Mouse (Mus musculus): ENCODE data around the gene Tob1. TPM values are rescaled to one million over a fixed set of nuclear protein-coding genes. Genes with fewer than 3 reads are reported as not detected.

The Tob1 gene
- polyA plus RNA-seq, 2 experiments, result 7.5 to 8.3 TPM

DNA sequence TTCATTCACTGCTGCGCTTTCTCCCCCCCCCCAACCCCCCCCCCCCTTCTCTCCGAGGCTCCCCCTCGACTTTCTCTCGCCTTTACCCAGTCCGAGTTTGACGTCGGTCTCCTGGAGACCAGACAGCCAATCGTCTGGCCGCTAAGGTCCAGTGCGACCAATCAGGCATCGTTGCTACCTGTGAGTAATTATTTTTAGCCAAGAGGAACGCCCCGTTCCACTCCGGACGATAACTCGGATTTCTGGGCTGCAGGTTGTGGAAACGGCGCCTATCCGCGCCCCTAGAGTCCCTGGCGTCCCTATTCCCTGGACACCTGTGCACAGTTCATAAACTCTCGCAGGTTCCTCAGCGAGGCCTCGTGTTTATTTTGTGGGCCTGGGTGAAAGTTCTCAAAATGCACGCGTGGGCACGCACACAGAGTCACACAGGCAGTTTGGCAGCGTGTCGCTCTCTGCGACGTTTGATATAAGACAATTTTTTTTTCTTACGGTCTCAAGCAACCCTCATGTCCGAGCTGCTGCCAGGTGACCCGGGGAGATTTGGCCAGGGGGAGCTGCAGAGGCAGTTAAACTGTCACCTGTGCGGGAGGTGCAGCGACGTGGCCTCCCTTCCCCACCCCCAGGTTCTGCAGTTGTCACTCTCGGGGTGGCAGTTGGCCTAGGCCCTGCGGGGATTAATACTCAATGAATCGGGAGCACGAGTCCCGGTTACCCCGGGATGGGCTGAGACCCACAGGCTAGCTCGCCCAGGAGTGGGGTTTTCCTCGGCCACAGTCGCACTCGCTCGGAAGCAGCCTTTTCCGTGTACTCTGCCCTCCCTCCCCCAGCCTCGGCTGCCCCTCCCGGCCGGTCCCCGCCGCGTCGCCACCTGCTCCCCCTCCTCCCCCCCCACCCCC is 815 bp upstream of the Tob1 start:
- Histone ChIP-seq H3K4me1 (replicated peaks; ENCODE audit: control insufficient read depth in 2 of 2, insufficient read depth in 2 of 2, low read length in 1 of 2) (peaks cover 5 to 8% of the 10 kb centered on the region in 2 experiments; a peak in 2 of 4 replicates), H3K4me2 (ENCODE audit: low read depth) (peak overlapping the region; percentile 91), H3K9me3 (ENCODE audit: control insufficient read depth, low read length) (no peaks in the 10 kb centered on the region), H3K36me3 (replicated peaks; ENCODE audit: control insufficient read depth, insufficient read depth, low read depth) (peaks cover 8% of the 10 kb centered on the region), H3K9ac (replicated peaks) (peak overlapping the region; percentile 71), H3K27ac (peak overlapping the region; percentile 84), H3K4me3 (ENCODE audit: insufficient read depth in 1 of 2, low read depth in 2 of 2, low read length in 2 of 2) (peak overlapping the region; percentile 64 to 77), H3K27me3 (ENCODE audit: control insufficient read depth, insufficient read depth, low read length) (no peaks in the 10 kb centered on the region)
- WGBS (ENCODE audit: insufficient replicate concordance), result under 1% methylated on average over 43 of the region's 56 CpGs
- DNase-seq (ENCODE audit: low read depth in 3 of 3, low spot score in 3 of 3) (peak; percentile 89 to 93 (median 90)), ATAC-seq (ENCODE audit: insufficient read depth) (peak; percentile 66)
- TF ChIP-seq CTCF (IDR thresholded peaks at IDR 0.05; ENCODE audit: low read depth) (peak; percentile 11; the same call in 1 of the 2 replicates), EP300 (IDR thresholded peaks at IDR 0.05; ENCODE audit: low read depth) (no peak)

GRCm38 (mm10) chr11:94211651-94212488 is 616 bp downstream of the Tob1 start:
- Histone ChIP-seq H3K9me3 (ENCODE audit: control insufficient read depth, low read length) (no peaks in the 10 kb centered on the region), H3K4me3 (ENCODE audit: insufficient read depth in 1 of 2, low read depth in 2 of 2, low read length in 2 of 2) (peak overlapping the region; percentile 62 to 85), H3K4me1 (replicated peaks; ENCODE audit: control insufficient read depth in 2 of 2, insufficient read depth in 2 of 2, low read length in 1 of 2) (peaks cover 5 to 7% of the 10 kb centered on the region in 2 experiments; a peak in 2 of 4 replicates), H3K27me3 (ENCODE audit: control insufficient read depth, insufficient read depth, low read length) (no peaks in the 10 kb centered on the region), H3K27ac (peak overlapping the region; percentile 46), H3K4me2 (ENCODE audit: low read depth) (peak overlapping the region; percentile 69), H3K9ac (replicated peaks) (peak overlapping the region; percentile 80), H3K36me3 (replicated peaks; ENCODE audit: control insufficient read depth, insufficient read depth, low read depth) (peaks cover 8% of the 10 kb centered on the region)
- ATAC-seq (ENCODE audit: insufficient read depth) (peak; percentile 45), DNase-seq (ENCODE audit: low read depth in 3 of 3, low spot score in 3 of 3) (peak in 2 of 3 experiments; percentile 17 to 38)
- under 1% methylated on average over 55 of the region's 61 CpGs for WGBS (ENCODE audit: insufficient replicate concordance)
- TF ChIP-seq CTCF (IDR thresholded peaks at IDR 0.05; ENCODE audit: low read depth) (no peak), EP300 (IDR thresholded peaks at IDR 0.05; ENCODE audit: low read depth) (no peak)

DNA sequence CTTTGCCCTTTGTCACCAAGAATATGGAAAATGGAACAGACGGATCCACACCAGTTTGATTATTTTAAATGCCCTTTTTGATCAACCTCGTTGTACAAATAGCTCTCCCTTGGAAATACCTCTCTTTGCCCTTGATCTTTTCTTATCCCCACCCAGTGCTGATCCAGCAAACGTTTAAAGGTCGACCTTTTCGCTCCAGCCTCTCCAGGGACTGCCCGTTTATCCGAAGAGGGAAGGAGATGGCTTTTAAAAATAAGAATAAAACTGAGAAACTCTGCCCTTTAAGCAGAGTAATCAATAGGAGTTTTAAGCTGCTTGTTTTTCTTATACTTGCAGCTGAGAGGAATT is 1.2 kb downstream of the Tob1 start:
- TF ChIP-seq EP300 (IDR thresholded peaks at IDR 0.05; ENCODE audit: low read depth) (no peak), CTCF (IDR thresholded peaks at IDR 0.05; ENCODE audit: low read depth) (no peak)
- peaks cover 8% of the 10 kb centered on the region for H3K36me3 ChIP-seq (replicated peaks; ENCODE audit: control insufficient read depth, insufficient read depth, low read depth)
- H3K4me1 ChIP-seq (replicated peaks; ENCODE audit: control insufficient read depth in 2 of 2, insufficient read depth in 2 of 2, low read length in 1 of 2), result peaks cover 5 to 7% of the 10 kb centered on the region in 2 experiments; a peak in 2 of 4 replicates
- no peaks in the 10 kb centered on the region for H3K27me3 ChIP-seq (ENCODE audit: control insufficient read depth, insufficient read depth, low read length)
- no peak for ATAC-seq (ENCODE audit: insufficient read depth)
- peak overlapping the region; percentile 70 for H3K9ac ChIP-seq (replicated peaks)
- H3K9me3 ChIP-seq (ENCODE audit: control insufficient read depth, low read length), result no peaks in the 10 kb centered on the region
- H3K27ac ChIP-seq, result peak overlapping the region; percentile 38; the same call in 1 of the 2 replicates
- DNase-seq (ENCODE audit: low read depth in 3 of 3, low spot score in 3 of 3), result no peak
- 8% methylated on average over 7 of the region's 7 CpGs for WGBS (ENCODE audit: insufficient replicate concordance)
- peak overlapping the region; percentile 69 for H3K4me2 ChIP-seq (ENCODE audit: low read depth)
- peak overlapping the region; percentile 62 to 85 for H3K4me3 ChIP-seq (ENCODE audit: insufficient read depth in 1 of 2, low read depth in 2 of 2, low read length in 2 of 2)

- no peak for ATAC-seq (ENCODE audit: insufficient read depth)
- H3K27ac ChIP-seq, result no peak overlapping the region
- peaks cover 5 to 7% of the 10 kb centered on the region in 2 experiments; a peak in 2 of 4 replicates for H3K4me1 ChIP-seq (replicated peaks; ENCODE audit: control insufficient read depth in 2 of 2, insufficient read depth in 2 of 2, low read length in 1 of 2)
- H3K4me2 ChIP-seq (ENCODE audit: low read depth), result peak overlapping the region; percentile 69
- peaks cover 8% of the 10 kb centered on the region for H3K36me3 ChIP-seq (replicated peaks; ENCODE audit: control insufficient read depth, insufficient read depth, low read depth)
- no peaks in the 10 kb centered on the region for H3K9me3 ChIP-seq (ENCODE audit: control insufficient read depth, low read length)
- no peaks in the 10 kb centered on the region for H3K27me3 ChIP-seq (ENCODE audit: control insufficient read depth, insufficient read depth, low read length)
- no peak overlapping the region; the same call in 1 of the 2 replicates for H3K9ac ChIP-seq (replicated peaks)
- 75% methylated on average over 4 of the region's 4 CpGs for WGBS (ENCODE audit: insufficient replicate concordance)
- peak overlapping the region in 1 of 2 experiments; percentile 62; a peak in 1 of 4 replicates for H3K4me3 ChIP-seq (ENCODE audit: insufficient read depth in 1 of 2, low read depth in 2 of 2, low read length in 2 of 2)
- DNase-seq (ENCODE audit: low read depth in 3 of 3, low spot score in 3 of 3), result no peak
- TF ChIP-seq CTCF (IDR thresholded peaks at IDR 0.05; ENCODE audit: low read depth) (no peak), EP300 (IDR thresholded peaks at IDR 0.05; ENCODE audit: low read depth) (no peak)
These were observed 1.7 kb downstream of the Tob1 start for GRCm38 (mm10) chr11:94212997-94213396.
